16 mouse cellular contexts compared by ENCODE assay signal in the genomic region with DNA sequence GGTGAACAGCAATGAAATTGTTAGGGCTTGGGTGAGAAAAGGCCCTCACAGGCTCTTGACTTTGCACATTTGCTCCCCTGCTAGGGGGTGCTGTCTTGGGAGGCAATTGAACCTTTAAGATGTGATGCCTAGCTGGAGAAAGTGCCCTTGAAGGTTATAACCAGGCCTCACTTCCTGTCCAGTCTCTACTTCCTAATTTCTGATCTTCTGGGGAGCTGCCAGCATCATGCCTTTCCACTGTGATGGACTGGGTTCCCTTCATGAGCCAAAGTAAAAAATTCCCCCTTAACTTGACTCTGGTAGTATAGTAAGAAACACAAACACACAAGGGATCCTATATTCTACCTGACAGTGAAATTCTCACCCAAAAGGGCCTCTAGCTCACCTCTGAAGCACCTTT.
"Had no signal": no experiment of that assay in that cellular context is flagged by ENCODE, and none has a peak within 500 bp of the region (broad histone marks: within the 10 kb centered on the region; RNA-seq: fewer than 3 reads in every experiment).

No protein-coding gene starts in this region.

- H3K4me2 ChIP-seq: kidney, embryonic 15.5 days; liver, embryonic 11.5 days; liver, embryonic 15.5 days; neural tube, embryonic 15.5 days had no signal

- H3K36me3 ChIP-seq: kidney, embryonic 15.5 days; liver, embryonic 15.5 days; midbrain, embryonic 10.5 days; neural tube, embryonic 15.5 days had no signal

- H3K27ac ChIP-seq: kidney, embryonic 15.5 days; liver, embryonic 15.5 days; midbrain, embryonic 10.5 days; neural tube, embryonic 15.5 days; stomach, postnatal 0 days had no signal

- ATAC-seq: lung, postnatal 0 days had no signal

- H3K4me3 ChIP-seq: kidney, embryonic 15.5 days; liver, embryonic 15.5 days; midbrain, embryonic 10.5 days; myocyte; neural tube, embryonic 15.5 days had no signal

- H3K9me3 ChIP-seq: kidney, embryonic 15.5 days; liver, embryonic 15.5 days; midbrain, embryonic 10.5 days; neural tube, embryonic 15.5 days had no signal

- H3K4me1 ChIP-seq: liver, embryonic 15.5 days had no signal

- H3K27me3 ChIP-seq: kidney, embryonic 15.5 days; neural tube, embryonic 15.5 days had no signal

- DNase-seq: kidney, postnatal 14 days; lung, adult 2 months; lung, postnatal 36 days; midbrain, embryonic 14.5 days; right cerebral cortex, adult 18-20 months; right cerebral cortex, postnatal 25 days; thymus, adult 18-20 months; thymus, postnatal 14 days had no signal

- H3K9ac ChIP-seq: kidney, embryonic 15.5 days; liver, embryonic 15.5 days; neural tube, embryonic 15.5 days had no signal
